Mouse (Mus musculus) CD4-positive, CD25-positive, alpha-beta regulatory T cell, adult 4 months (primary cell): ENCODE results near the gene Amn1. TPM values are rescaled to one million over a fixed set of nuclear protein-coding genes. Genes with fewer than 3 reads are reported as not detected.
"Not testable (repeated sequence)": the region's sequence is repeated elsewhere in the genome, so short reads cannot be mapped to it uniquely, and the experiment has no call there.

Experiments
- ATAC-seq: one replicate; pipeline ENCODE4 v1.8.0; 2017
- polyA plus RNA-seq, 2 experiments: library from polyadenylated mRNA; unstranded; fragments of 100-300 nt; shearing (Covaris generic); gene quantifications; one replicate each; pipeline ENCODE4 v1.2.1; 2017

Gene Amn1
- 10 to 100 TPM; 22.2 to 26.2 TPM for polyA plus RNA-seq

- ATAC-seq, result peak; percentile 95
Measured at GRCm38 (mm10) chr6:149188041-149188924, at the start of gene Amn1. TSS of gene Amn1 (minus strand) at chr6:149188712.

GRCm38 (mm10) chr6:149236807-149237206 lies 48.3 kb upstream of the Amn1 start:
- no peak for ATAC-seq

- ATAC-seq, result no peak
Measured at GRCm38 (mm10) chr6:149233918-149234317, 45.4 kb upstream of the Amn1 start.

GRCm38 (mm10) chr6:149224751-149225150 lies 36.2 kb upstream of the Amn1 start:
- no peak for ATAC-seq

GRCm38 (mm10) chr6:149221296-149221695 lies 32.8 kb upstream of the Amn1 start:
- no peak for ATAC-seq

GRCm38 (mm10) chr6:149198572-149198971 lies 10.1 kb upstream of the Amn1 start:
- ATAC-seq, result no peak

- no peak for ATAC-seq
Measured at GRCm38 (mm10) chr6:149197116-149197515, 8.6 kb upstream of the Amn1 start.

- peak; percentile 67 for ATAC-seq
Measured at GRCm38 (mm10) chr6:149193276-149193905, 4.9 kb upstream of the Amn1 start.

GRCm38 (mm10) chr6:149191951-149192350 lies 3.4 kb upstream of the Amn1 start:
- not testable (repeated sequence) for ATAC-seq

GRCm38 (mm10) chr6:149189340-149189922 lies 919 bp upstream of the Amn1 start:
- no peak for ATAC-seq

- peak; percentile 19 for ATAC-seq
Measured at GRCm38 (mm10) chr6:149188925-149189257, 379 bp upstream of the Amn1 start.

- ATAC-seq, result no peak
Measured at GRCm38 (mm10) chr6:149187371-149187770, 1.1 kb downstream of the Amn1 start.

- ATAC-seq, result no peak
Measured at GRCm38 (mm10) chr6:149184007-149184406, 4.5 kb downstream of the Amn1 start.

GRCm38 (mm10) chr6:149179064-149179463 lies 9.4 kb downstream of the Amn1 start:
- no peak for ATAC-seq

- ATAC-seq, result no peak
Measured at GRCm38 (mm10) chr6:149174932-149175570, 13.5 kb downstream of the Amn1 start.

- no peak for ATAC-seq
Measured at GRCm38 (mm10) chr6:149173831-149174625, 14.5 kb downstream of the Amn1 start.

GRCm38 (mm10) chr6:149169965-149170364 lies 18.5 kb downstream of the Amn1 start:
- not testable (repeated sequence) for ATAC-seq

GRCm38 (mm10) chr6:149168436-149168835 lies 20.1 kb downstream of the Amn1 start:
- no peak for ATAC-seq

- no peak for ATAC-seq
Measured at GRCm38 (mm10) chr6:149167672-149168071, 20.8 kb downstream of the Amn1 start.

- not testable (repeated sequence) for ATAC-seq
Measured at GRCm38 (mm10) chr6:149167038-149167437, 21.5 kb downstream of the Amn1 start.

GRCm38 (mm10) chr6:149155031-149155841 lies 33.3 kb downstream of the Amn1 start:
- ATAC-seq, result no peak
